Mouse (Mus musculus) stomach, postnatal 0 days (tissue): ENCODE results near the gene Spint4.

Source experiments
- CTCF ChIP-seq: IDR thresholded peaks from 2 replicates; pipeline ENCODE4 v1.5.1; 2016; ENCODE audit warnings: antibody characterized with exemption, low read depth, mild to moderate bottlenecking, moderate library complexity
- EP300 ChIP-seq: optimal IDR thresholded peaks from 2 replicates; pipeline ENCODE3; 2016; ENCODE audit warnings: antibody characterized with exemption

GRCm38 (mm10) chr2:164748191-164748590, 49.9 kb downstream of the Spint4 start:
- TF ChIP-seq CTCF (no peak), EP300 (no peak)
